Mouse (Mus musculus): ENCODE measurements at regions not wholly inside any gene's neighbourhood (a gene's known extent, or its start where the extent isn't known, plus 50 kb on each side); places are given as distances from the start of the nearest gene placed in this dataset.
A peak's percentile ranks its signal among the peaks of the same experiment; 100 is the strongest.

DNA sequence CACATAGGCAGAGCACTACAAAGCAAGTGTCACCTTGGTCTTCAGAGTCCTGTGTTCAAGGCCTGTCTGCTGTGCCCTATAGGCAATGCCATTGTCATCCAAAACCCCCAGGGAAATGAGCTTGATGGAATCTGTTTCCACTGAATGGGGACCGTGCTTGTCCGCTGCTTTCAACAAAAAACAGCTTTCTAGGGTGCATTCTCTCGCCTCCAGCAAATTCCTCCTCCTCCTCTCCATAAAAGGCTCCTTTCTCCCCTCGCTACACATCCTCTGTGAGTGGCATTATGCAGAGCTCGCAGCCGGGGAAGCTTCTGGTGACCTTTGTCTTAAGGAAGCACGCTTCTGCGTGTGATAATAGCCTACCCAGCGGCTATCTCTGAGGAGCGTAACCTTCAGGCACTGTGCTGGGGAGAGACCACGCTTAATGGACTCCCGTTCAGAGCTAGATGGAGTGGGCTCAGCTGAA lies 80.5 kb upstream of the Vrk1 start:
- no peaks in the 10 kb centered on the region for H3K36me3 ChIP-seq (ENCODE audit: control insufficient read depth, insufficient read depth, low read length)
- DNase-seq (ENCODE audit: low spot score) = no peak
- H3K4me2 ChIP-seq (replicated peaks; ENCODE audit: low read depth, low read length, severe bottlenecking) = no peak overlapping the region
- H3K27me3 ChIP-seq (ENCODE audit: control insufficient read depth, insufficient read depth, low read length) = no peaks in the 10 kb centered on the region
- 49% methylated on average over 12 of the region's 12 CpGs for WGBS
- no peak overlapping the region for H3K27ac ChIP-seq (replicated peaks; ENCODE audit: low read depth, low read length)
- no peaks in the 10 kb centered on the region for H3K9me3 ChIP-seq (ENCODE audit: control insufficient read depth, low read length)
- H3K4me3 ChIP-seq (replicated peaks; ENCODE audit: low read length) = no peak overlapping the region
- no peaks in the 10 kb centered on the region for H3K4me1 ChIP-seq (ENCODE audit: control insufficient read depth, insufficient read depth, low read length)
- ATAC-seq (ENCODE audit: low FRiP score, low read depth) = no peak
- H3K9ac ChIP-seq (ENCODE audit: low read depth, low read length, severe bottlenecking) = no peak overlapping the region
- TF ChIP-seq POLR2A (IDR thresholded peaks at IDR 0.05; ENCODE audit: borderline replicate concordance, extremely low read depth, insufficient read depth, insufficient read length) = no peak

DNA sequence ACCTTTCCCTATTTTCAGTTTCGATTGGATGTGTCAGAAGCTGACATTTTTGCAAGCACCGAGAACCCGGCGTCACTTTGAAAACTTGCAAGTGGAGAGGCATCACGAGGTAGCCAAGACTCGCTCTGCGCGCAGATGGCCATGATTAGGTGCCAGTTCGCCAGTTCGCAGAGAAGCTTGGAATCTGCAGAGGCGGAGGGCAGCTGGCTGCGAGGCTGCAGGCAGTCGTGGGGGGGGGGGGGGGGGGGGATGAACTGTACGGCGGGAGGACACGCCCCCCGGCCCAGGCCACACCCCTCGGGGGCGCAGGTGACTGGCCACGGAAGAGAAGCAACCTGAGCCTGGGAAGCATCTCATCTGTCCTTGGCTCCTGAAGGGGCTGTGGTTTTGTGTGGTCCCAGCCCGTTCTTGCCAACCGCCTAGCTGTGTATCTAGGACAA lies 74.6 kb upstream of the Vrk1 start:
- WGBS = 3% methylated on average over 18 of the region's 22 CpGs
- no peak for DNase-seq (ENCODE audit: low spot score)
- H3K4me1 ChIP-seq (ENCODE audit: control insufficient read depth, insufficient read depth, low read length) = no peaks in the 10 kb centered on the region
- ATAC-seq (ENCODE audit: low FRiP score, low read depth) = no peak
- H3K36me3 ChIP-seq (ENCODE audit: control insufficient read depth, insufficient read depth, low read length) = no peaks in the 10 kb centered on the region
- H3K9ac ChIP-seq (ENCODE audit: low read depth, low read length, severe bottlenecking) = peak overlapping the region; percentile 25; the same call in 1 of the 2 replicates
- no peaks in the 10 kb centered on the region for H3K9me3 ChIP-seq (ENCODE audit: control insufficient read depth, low read length)
- TF ChIP-seq POLR2A (IDR thresholded peaks at IDR 0.05; ENCODE audit: borderline replicate concordance, extremely low read depth, insufficient read depth, insufficient read length) = no peak
- H3K4me2 ChIP-seq (replicated peaks; ENCODE audit: low read depth, low read length, severe bottlenecking) = peak overlapping the region; percentile 46
- H3K27ac ChIP-seq (replicated peaks; ENCODE audit: low read depth, low read length) = no peak overlapping the region
- peak overlapping the region; percentile 29 for H3K4me3 ChIP-seq (replicated peaks; ENCODE audit: low read length)
- no peaks in the 10 kb centered on the region for H3K27me3 ChIP-seq (ENCODE audit: control insufficient read depth, insufficient read depth, low read length)

DNA sequence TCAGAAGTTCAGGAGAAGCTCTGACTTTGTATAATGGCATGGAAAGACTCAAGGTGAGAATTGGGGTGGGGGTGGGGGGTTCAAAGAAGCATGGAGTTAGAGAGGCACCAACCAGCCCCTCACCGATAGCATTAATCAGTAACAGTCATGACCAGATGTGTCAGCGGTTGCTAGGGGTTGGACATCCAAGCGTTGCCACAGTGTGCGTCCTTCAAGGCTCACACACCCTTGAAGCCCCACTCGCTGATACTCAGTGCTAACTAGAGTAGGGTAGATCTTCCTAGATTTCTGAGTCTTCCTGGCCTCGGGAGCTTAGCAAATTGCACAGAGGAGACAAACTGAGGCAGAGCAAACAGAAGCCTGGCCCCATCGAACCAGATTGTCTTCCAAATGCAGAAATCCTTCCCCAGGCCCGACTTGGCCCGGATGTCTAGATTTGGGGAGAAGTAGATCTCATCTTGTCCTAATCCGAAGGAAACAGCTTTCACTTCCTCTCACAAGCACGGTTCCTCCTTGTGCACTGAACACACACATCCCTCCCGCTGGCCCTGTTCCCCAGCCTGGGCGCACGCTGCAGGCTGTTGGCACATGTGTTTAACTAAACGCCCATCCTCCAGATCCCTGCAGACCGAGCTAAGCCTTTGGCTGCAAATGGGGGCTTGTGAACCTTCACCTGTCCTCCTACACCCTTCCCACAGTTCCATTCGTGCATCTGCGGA lies 73.1 kb upstream of the Vrk1 start:
- DNase-seq (ENCODE audit: low spot score) (no peak), ATAC-seq (ENCODE audit: low FRiP score, low read depth) (no peak)
- Histone ChIP-seq H3K4me1 (ENCODE audit: control insufficient read depth, insufficient read depth, low read length) (no peaks in the 10 kb centered on the region), H3K4me2 (replicated peaks; ENCODE audit: low read depth, low read length, severe bottlenecking) (no peak overlapping the region), H3K9ac (ENCODE audit: low read depth, low read length, severe bottlenecking) (no peak overlapping the region), H3K9me3 (ENCODE audit: control insufficient read depth, low read length) (no peaks in the 10 kb centered on the region), H3K36me3 (ENCODE audit: control insufficient read depth, insufficient read depth, low read length) (no peaks in the 10 kb centered on the region), H3K27ac (replicated peaks; ENCODE audit: low read depth, low read length) (no peak overlapping the region), H3K27me3 (ENCODE audit: control insufficient read depth, insufficient read depth, low read length) (no peaks in the 10 kb centered on the region), H3K4me3 (replicated peaks; ENCODE audit: low read length) (no peak overlapping the region)
- no peak for TF ChIP-seq POLR2A (IDR thresholded peaks at IDR 0.05; ENCODE audit: borderline replicate concordance, extremely low read depth, insufficient read depth, insufficient read length)
- WGBS = 84% methylated on average over 18 of the region's 18 CpGs

DNA sequence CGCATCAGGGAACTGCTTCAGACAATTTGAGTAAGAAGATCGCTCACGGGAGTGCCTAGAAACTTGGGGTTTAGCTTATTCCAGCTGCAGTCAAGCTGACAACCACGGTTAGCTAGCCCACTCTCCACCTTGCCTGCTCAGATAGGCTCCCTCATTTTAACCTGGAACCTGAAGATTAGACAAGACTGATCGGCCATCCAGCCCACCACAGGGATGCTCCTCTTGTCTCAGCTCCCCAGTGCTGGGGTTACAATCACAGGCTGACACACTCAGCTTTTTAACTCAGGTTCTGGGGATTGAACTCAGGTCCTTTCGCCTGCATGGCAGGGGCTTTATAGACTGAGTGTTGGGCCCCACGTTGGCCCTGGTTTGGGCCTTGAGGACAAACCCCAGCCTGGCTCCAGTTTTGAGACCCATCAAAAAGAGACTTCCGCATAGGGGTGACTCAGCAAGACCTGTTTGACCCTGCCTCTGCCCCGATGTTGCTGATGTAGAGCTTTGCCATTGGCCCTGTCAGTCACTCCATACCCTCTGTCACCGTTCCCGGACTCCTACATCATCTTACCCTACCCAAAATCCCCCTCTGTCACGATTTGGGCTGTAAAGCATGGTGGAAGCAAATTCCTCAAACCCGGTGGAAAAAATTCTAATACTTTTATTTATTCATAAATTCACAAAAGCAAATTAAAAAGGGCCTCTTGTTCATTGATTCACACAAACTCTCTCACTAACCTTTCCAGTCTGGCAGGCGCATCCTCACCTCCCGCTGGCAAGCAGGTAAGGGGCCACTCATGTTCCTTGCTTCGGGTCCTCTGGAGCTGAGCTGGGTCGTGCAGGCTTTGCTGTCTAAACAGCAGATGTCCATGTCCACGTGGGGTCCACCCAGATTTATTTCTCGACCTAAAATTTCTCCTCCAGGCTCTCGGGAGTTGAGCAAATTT lies 67.6 kb upstream of the Vrk1 start:
- no peak overlapping the region for H3K9ac ChIP-seq (ENCODE audit: low read depth, low read length, severe bottlenecking)
- H3K4me2 ChIP-seq (replicated peaks; ENCODE audit: low read depth, low read length, severe bottlenecking) = no peak overlapping the region

DNA sequence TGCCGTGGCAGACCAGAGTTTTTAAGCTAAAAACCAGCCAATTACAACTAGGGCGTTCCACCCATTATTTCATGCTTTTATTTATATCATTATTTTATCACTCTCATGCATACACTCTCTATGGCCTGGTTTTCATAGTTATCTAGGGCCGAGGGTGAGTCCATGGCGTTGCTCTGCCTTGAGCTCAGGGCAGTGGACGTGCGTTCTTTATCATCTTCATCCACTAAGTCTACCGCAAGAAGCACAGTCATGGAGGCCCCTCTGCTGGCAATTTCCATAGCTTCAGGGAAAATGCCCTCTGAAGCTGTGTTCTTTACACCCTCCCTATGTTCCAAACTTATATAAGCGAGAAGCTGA lies 67.0 kb upstream of the Vrk1 start:
- no peak for ATAC-seq (ENCODE audit: low FRiP score, low read depth)
- no peak for TF ChIP-seq POLR2A (IDR thresholded peaks at IDR 0.05; ENCODE audit: borderline replicate concordance, extremely low read depth, insufficient read depth, insufficient read length)
- Histone ChIP-seq H3K27me3 (ENCODE audit: control insufficient read depth, insufficient read depth, low read length) (no peaks in the 10 kb centered on the region), H3K9me3 (ENCODE audit: control insufficient read depth, low read length) (no peaks in the 10 kb centered on the region), H3K27ac (replicated peaks; ENCODE audit: low read depth, low read length) (no peak overlapping the region), H3K4me2 (replicated peaks; ENCODE audit: low read depth, low read length, severe bottlenecking) (no peak overlapping the region), H3K4me3 (replicated peaks; ENCODE audit: low read length) (no peak overlapping the region), H3K4me1 (ENCODE audit: control insufficient read depth, insufficient read depth, low read length) (no peaks in the 10 kb centered on the region), H3K9ac (ENCODE audit: low read depth, low read length, severe bottlenecking) (no peak overlapping the region), H3K36me3 (ENCODE audit: control insufficient read depth, insufficient read depth, low read length) (no peaks in the 10 kb centered on the region)
- 83% methylated on average over 8 of the region's 8 CpGs for WGBS
- DNase-seq (ENCODE audit: low spot score) = no peak

More for the DNA sequence above, 67.6 kb upstream of the Vrk1 start:
- ATAC-seq (ENCODE audit: low FRiP score, low read depth) = no peak
- no peak for TF ChIP-seq POLR2A (IDR thresholded peaks at IDR 0.05; ENCODE audit: borderline replicate concordance, extremely low read depth, insufficient read depth, insufficient read length)
- Histone ChIP-seq H3K9me3 (ENCODE audit: control insufficient read depth, low read length) (no peaks in the 10 kb centered on the region), H3K27ac (replicated peaks; ENCODE audit: low read depth, low read length) (no peak overlapping the region), H3K4me1 (ENCODE audit: control insufficient read depth, insufficient read depth, low read length) (no peaks in the 10 kb centered on the region), H3K27me3 (ENCODE audit: control insufficient read depth, insufficient read depth, low read length) (no peaks in the 10 kb centered on the region), H3K36me3 (ENCODE audit: control insufficient read depth, insufficient read depth, low read length) (no peaks in the 10 kb centered on the region), H3K4me3 (replicated peaks; ENCODE audit: low read length) (no peak overlapping the region)
- DNase-seq (ENCODE audit: low spot score) = no peak
- WGBS = 73% methylated on average over 20 of the region's 20 CpGs

Data from limb, embryonic 14.5 days (tissue).